Mouse (Mus musculus) urinary bladder, postnatal 0 days (tissue): ENCODE results near the gene Psmg1. TPM values are rescaled to one million over a fixed set of nuclear protein-coding genes. Genes with fewer than 3 reads are reported as not detected.

Experiments
- microRNA-seq: library from miRNA; unstranded; fragments of <30 nt; microRNA quantifications from one replicate; pipeline ENCODE4, GENCODE M21; 2016
- polyA plus RNA-seq: library from polyadenylated mRNA; unstranded; fragments of >200 nt; fragmentation: Nextera tagmentation; extraction: Ambion mirVana; gene quantifications from 2 replicates; pipeline ENCODE4 v1.2.1, GENCODE M21; 2015

Gene Psmg1
- polyA plus RNA-seq: 42.5 and 44.5 TPM in 2 replicates

DNA sequence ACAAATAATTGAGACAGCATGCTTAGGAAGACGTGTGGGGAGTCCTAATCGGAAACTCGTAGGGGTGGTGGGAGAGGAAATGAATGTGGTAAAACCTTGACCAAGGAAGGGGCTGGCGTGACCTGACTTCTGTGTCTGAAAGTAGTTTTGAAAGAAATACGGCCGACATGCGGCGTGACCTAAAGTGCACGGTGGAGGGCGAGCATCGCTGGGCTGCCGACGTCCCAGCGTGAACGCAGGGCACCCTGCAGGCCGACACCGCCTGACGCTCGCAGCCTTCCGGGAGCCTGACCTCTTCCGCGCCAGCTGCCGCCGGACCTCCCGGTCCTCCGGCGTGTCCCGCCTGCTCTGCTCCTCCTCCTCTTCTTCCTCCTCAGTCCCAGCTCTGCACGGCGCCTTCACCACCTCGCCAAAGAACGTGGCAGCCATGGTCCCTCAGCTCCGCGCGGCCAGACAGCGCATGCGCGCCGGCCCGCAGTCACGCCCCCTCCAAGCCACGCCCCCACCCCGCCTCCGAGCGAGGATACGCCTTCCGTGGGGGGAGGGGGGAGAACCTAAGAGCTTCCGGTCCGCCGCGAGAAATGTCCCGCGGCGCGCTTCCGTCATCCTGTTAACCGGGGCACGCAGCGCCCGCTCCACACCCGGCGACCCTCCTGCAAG, at the start of gene Psmg1:
Psmg1 (minus strand) TSS at position 499 of the 660 bp plus-strand sequence.

Small RNA genes lying within 50 kb of the gene (microRNA-seq; reads per million reads assigned to microRNA genes)
- not detected for gene Gm27833

Other genes with a start within 250 kb of the Psmg1 start
- 34.8 and 42.2 TPM in 2 replicates for gene Brwd1, start 91.6 kb upstream of the Psmg1 start, polyA plus RNA-seq
- gene Hmgn1, start 136.8 kb upstream of the Psmg1 start, polyA plus RNA-seq: 331 and 408 TPM in 2 replicates
- 59.9 and 60.2 TPM in 2 replicates for gene Wrb, start 154.4 kb upstream of the Psmg1 start, polyA plus RNA-seq
- gene Lca5l, start 201.3 kb upstream of the Psmg1 start, polyA plus RNA-seq: 1.0 and 1.4 TPM in 2 replicates
- gene Sh3bgr, start 209.5 kb upstream of the Psmg1 start, polyA plus RNA-seq: 235 and 294 TPM in 2 replicates
- gene B3galt5, start 244.8 kb upstream of the Psmg1 start, polyA plus RNA-seq: 0.07 TPM in 2 replicates